Mouse (Mus musculus) kidney, embryonic 15.5 days (tissue): ENCODE data around the gene Lrrc51. TPM values are rescaled to one million over a fixed set of nuclear protein-coding genes. Genes with fewer than 3 reads are reported as not detected.

Source experiments
- ATAC-seq: fragments of 200-750 bp; cut with Nextera tagmentation; replicated peaks from 2 replicates; pipeline ENCODE4 v1.8.0; 2017; ENCODE audit warnings: moderate TSS enrichment; ENCODE audit not compliant: low FRiP score
- H3K27ac ChIP-seq: fragments of 300-500 bp; sonication (generic); 2 replicates; pipeline ENCODE4 v1.5.1; 2015; ENCODE audit warnings: mild to moderate bottlenecking, inconsistent platforms
- H3K27me3 ChIP-seq: fragments of 300-500 bp; sonication (generic); 2 replicates; pipeline ENCODE4 v1.6.1; 2015; ENCODE audit warnings: inconsistent platforms
- H3K36me3 ChIP-seq: fragments of 300-500 bp; sonication (generic); 2 replicates; pipeline ENCODE4 v1.6.1; 2015; ENCODE audit warnings: inconsistent platforms
- H3K4me1 ChIP-seq: fragments of 300-500 bp; sonication (generic); 2 replicates; pipeline ENCODE4 v1.6.1; 2015; ENCODE audit warnings: inconsistent platforms
- H3K4me2 ChIP-seq: fragments of 300-500 bp; sonication (generic); 2 replicates; pipeline ENCODE4 v1.6.1; 2015; ENCODE audit warnings: moderate library complexity, mild to moderate bottlenecking, inconsistent platforms
- H3K4me3 ChIP-seq: fragments of 300-500 bp; sonication (generic); replicated peaks from 2 replicates; pipeline ENCODE4 v1.5.1; 2015; ENCODE audit warnings: mild to moderate bottlenecking, inconsistent platforms
- H3K9ac ChIP-seq: fragments of 300-500 bp; sonication (generic); 2 replicates; pipeline ENCODE4 v1.6.1; 2015; ENCODE audit warnings: mild to moderate bottlenecking, inconsistent platforms
- H3K9me3 ChIP-seq: fragments of 300-500 bp; sonication (generic); replicated peaks from 2 replicates; pipeline ENCODE4 v1.6.1; 2016; ENCODE audit warnings: inconsistent platforms
- WGBS: fragments of 180-500 bp; shearing (Covaris S2); methylation state at CpG from one replicate; pipeline ENCODE4 v1.1.7; 2015; ENCODE audit warnings: mixed read lengths; 5-methylcytosine and 5-hydroxymethylcytosine counted together
- polyA plus RNA-seq: library from polyadenylated mRNA; unstranded; fragments of >200 nt; fragmentation: Nextera tagmentation; extraction: Ambion mirVana; gene quantifications from 2 replicates; pipeline ENCODE4 v1.2.1, GENCODE M21; 2015

Gene Lrrc51
- polyA plus RNA-seq: 9.2 and 9.9 TPM in 2 replicates

DNA sequence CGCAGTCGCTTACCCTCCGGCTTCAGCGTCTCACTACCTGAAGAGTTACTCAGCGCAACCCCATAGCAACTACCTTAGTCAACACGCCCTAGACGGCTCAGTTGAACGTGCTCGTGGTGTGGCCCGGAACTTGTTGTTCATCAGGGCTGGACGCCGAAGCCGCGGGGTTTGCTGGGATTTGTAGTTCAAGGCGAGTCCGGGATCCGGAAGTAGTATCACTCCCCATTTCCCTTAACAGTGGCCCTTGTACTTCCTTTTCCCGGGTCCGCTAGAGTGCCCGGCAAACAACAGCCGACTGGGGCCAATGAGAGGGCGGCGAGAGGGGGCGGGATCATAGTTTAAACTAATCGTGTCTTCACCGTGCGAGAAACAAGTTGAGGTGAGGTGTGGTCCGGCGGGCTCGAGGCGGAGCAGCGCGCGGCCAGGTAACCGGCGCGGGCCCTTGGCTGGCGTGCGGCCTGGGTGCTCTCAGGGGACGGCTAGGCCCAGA is at the start of gene Lrrc51, which contains the start of gene Numa1:
TSS of gene Lrrc51 (minus strand) at position 145 of the 490 bp plus-strand sequence.
TSS of gene Numa1 (plus strand) at position 361 of the 490 bp plus-strand sequence.
- peak within 1 kb of the TSS; percentile 83 for H3K27ac ChIP-seq
- peaks cover 24% of the 10 kb centered on the region for H3K4me1 ChIP-seq
- peak; percentile 99 for ATAC-seq
- 0 out of 2 replicates have a peak, but pooled peaks cover 7% of the 10 kb centered on the region for H3K36me3 ChIP-seq
- no peaks in the 10 kb centered on the region for H3K27me3 ChIP-seq
- peak within 1 kb of the TSS; percentile 71 for H3K4me2 ChIP-seq
- H3K9ac ChIP-seq: peak within 1 kb of the TSS; percentile 84
- H3K9me3 ChIP-seq: no peaks in the 10 kb centered on the region
- peak within 1 kb of the TSS; percentile 81 for H3K4me3 ChIP-seq
- under 1% methylated on average over 40 of the region's 40 CpGs for WGBS

- H3K27me3 ChIP-seq: no peaks in the 10 kb centered on the region
- H3K4me1 ChIP-seq: 0 out of 2 replicates have a peak, but pooled peaks cover 7% of the 10 kb centered on the region
- WGBS: 71% methylated on average over 1 of the region's 1 CpGs
- H3K9ac ChIP-seq: no peak overlapping the region
- no peak for ATAC-seq
- no peak overlapping the region for H3K4me3 ChIP-seq
- peaks cover 53% of the 10 kb centered on the region for H3K36me3 ChIP-seq
- no peak overlapping the region for H3K4me2 ChIP-seq
- H3K9me3 ChIP-seq: no peaks in the 10 kb centered on the region
- no peak overlapping the region for H3K27ac ChIP-seq
Observed at GRCm38 (mm10) chr7:101982735-101983134, 49.0 kb upstream of the Lrrc51 start.

- Histone ChIP-seq H3K27ac (no peak overlapping the region), H3K36me3 (peaks cover 18% of the 10 kb centered on the region), H3K4me3 (no peak overlapping the region), H3K9me3 (no peaks in the 10 kb centered on the region), H3K4me2 (no peak overlapping the region), H3K9ac (no peak overlapping the region), H3K27me3 (no peaks in the 10 kb centered on the region), H3K4me1 (peaks cover 39% of the 10 kb centered on the region)
- WGBS: 29% methylated on average over 2 of the region's 2 CpGs
- ATAC-seq: no peak
Observed at GRCm38 (mm10) chr7:101974505-101974904, 40.8 kb upstream of the Lrrc51 start.

GRCm38 (mm10) chr7:101973730-101974129 is 40.0 kb upstream of the Lrrc51 start:
- H3K4me1 ChIP-seq: peaks cover 45% of the 10 kb centered on the region
- H3K4me3 ChIP-seq: no peak overlapping the region
- WGBS: 52% methylated on average over 3 of the region's 3 CpGs
- no peak overlapping the region for H3K9ac ChIP-seq
- H3K27ac ChIP-seq: no peak overlapping the region
- no peaks in the 10 kb centered on the region for H3K9me3 ChIP-seq
- no peak overlapping the region for H3K4me2 ChIP-seq
- ATAC-seq: no peak
- no peaks in the 10 kb centered on the region for H3K27me3 ChIP-seq
- peaks cover 15% of the 10 kb centered on the region for H3K36me3 ChIP-seq

GRCm38 (mm10) chr7:101971721-101972120 is 38.0 kb upstream of the Lrrc51 start:
- H3K9me3 ChIP-seq: no peaks in the 10 kb centered on the region
- peak overlapping the region; percentile 56 for H3K9ac ChIP-seq
- peak overlapping the region; percentile 54 for H3K4me3 ChIP-seq
- 45% methylated on average over 2 of the region's 2 CpGs for WGBS
- H3K36me3 ChIP-seq: peaks cover 6% of the 10 kb centered on the region
- no peaks in the 10 kb centered on the region for H3K27me3 ChIP-seq
- ATAC-seq: no peak
- peak overlapping the region; percentile 96 for H3K27ac ChIP-seq
- peak overlapping the region; percentile 84 for H3K4me2 ChIP-seq
- H3K4me1 ChIP-seq: peaks cover 54% of the 10 kb centered on the region

GRCm38 (mm10) chr7:101970821-101971461 is 37.2 kb upstream of the Lrrc51 start:
- 5% methylated on average over 19 of the region's 19 CpGs for WGBS
- ATAC-seq: peak; percentile 65

DNA sequence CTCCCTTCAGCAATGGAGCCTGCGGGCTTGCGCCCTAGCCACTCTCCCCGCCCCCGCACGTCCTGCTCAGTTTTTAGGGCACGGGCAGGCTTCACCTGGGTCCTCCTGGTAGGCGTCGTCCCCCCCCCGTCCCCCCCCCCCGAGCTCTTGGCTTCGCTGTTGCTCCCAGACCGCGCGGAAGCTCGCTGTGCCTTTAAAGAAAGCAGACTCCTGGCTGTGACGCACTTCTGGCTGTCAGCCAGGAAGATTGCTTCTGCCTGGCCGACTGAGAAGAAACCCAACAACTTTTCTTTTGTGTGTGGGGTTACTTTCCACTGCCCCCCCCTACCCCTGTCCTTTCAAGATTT is 36.7 kb upstream of the Lrrc51 start:
- Histone ChIP-seq H3K9ac (peak overlapping the region; percentile 56), H3K36me3 (no peaks in the 10 kb centered on the region), H3K27ac (peak overlapping the region; percentile 96), H3K4me3 (peak overlapping the region; percentile 54), H3K4me2 (peak overlapping the region; percentile 84), H3K9me3 (no peaks in the 10 kb centered on the region), H3K4me1 (peaks cover 57% of the 10 kb centered on the region), H3K27me3 (no peaks in the 10 kb centered on the region)
- under 1% methylated on average over 17 of the region's 17 CpGs for WGBS
- peak; percentile 79 for ATAC-seq

More at GRCm38 (mm10) chr7:101970821-101971461, 37.2 kb upstream of the Lrrc51 start:
- Histone ChIP-seq H3K27ac (peak overlapping the region; percentile 96), H3K9me3 (no peaks in the 10 kb centered on the region), H3K36me3 (peaks cover under 1% of the 10 kb centered on the region; the same call in 1 of the 2 replicates), H3K4me2 (peak overlapping the region; percentile 84), H3K4me1 (peaks cover 54% of the 10 kb centered on the region), H3K9ac (peak overlapping the region; percentile 56), H3K27me3 (no peaks in the 10 kb centered on the region), H3K4me3 (peak overlapping the region; percentile 54)

GRCm38 (mm10) chr7:101969694-101970428 is 36.2 kb upstream of the Lrrc51 start:
- H3K4me1 ChIP-seq: peaks cover 60% of the 10 kb centered on the region
- WGBS: under 1% methylated on average over 51 of the region's 53 CpGs
- H3K36me3 ChIP-seq: no peaks in the 10 kb centered on the region
- peak overlapping the region; percentile 84 for H3K4me2 ChIP-seq
- no peaks in the 10 kb centered on the region for H3K27me3 ChIP-seq
- peak overlapping the region; percentile 96 for H3K27ac ChIP-seq
- peak overlapping the region; percentile 54 for H3K4me3 ChIP-seq
- peak overlapping the region; percentile 56 for H3K9ac ChIP-seq
- ATAC-seq: peak; percentile 96
- no peaks in the 10 kb centered on the region for H3K9me3 ChIP-seq

DNA sequence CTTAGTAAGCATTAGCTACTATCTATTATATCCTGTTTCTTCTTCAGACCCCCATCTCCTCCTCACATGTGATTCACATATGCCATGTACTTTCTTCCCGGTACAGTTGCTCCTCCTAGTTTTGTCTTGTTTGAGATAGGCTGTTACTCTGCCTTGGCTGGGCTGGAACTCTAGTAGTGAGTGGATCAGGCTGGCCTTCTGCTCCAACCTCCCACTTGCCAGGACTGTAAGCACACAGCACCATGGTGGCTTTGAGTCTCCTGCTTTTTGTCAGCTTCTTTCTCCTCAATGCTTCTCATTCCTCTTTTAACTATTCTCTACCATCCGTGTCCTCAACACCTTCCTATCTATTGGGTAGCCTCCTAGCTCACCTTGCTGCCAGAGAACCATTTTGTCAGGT is 35.1 kb upstream of the Lrrc51 start:
- no peaks in the 10 kb centered on the region for H3K36me3 ChIP-seq
- peaks cover 49% of the 10 kb centered on the region for H3K4me1 ChIP-seq
- no peak overlapping the region for H3K4me3 ChIP-seq
- peak overlapping the region; percentile 56; the same call in 1 of the 2 replicates for H3K9ac ChIP-seq
- H3K27ac ChIP-seq: peak overlapping the region; percentile 96
- no peaks in the 10 kb centered on the region for H3K9me3 ChIP-seq
- 76% methylated on average over 2 of the region's 2 CpGs for WGBS
- H3K4me2 ChIP-seq: peak overlapping the region; percentile 84
- no peaks in the 10 kb centered on the region for H3K27me3 ChIP-seq
- ATAC-seq: no peak

GRCm38 (mm10) chr7:101967256-101967655 is 33.6 kb upstream of the Lrrc51 start:
- WGBS: 89% methylated on average over 1 of the region's 1 CpGs
- Histone ChIP-seq H3K4me1 (peaks cover 34% of the 10 kb centered on the region), H3K27ac (no peak overlapping the region), H3K9ac (no peak overlapping the region), H3K4me3 (no peak overlapping the region), H3K4me2 (no peak overlapping the region), H3K36me3 (no peaks in the 10 kb centered on the region), H3K27me3 (no peaks in the 10 kb centered on the region), H3K9me3 (no peaks in the 10 kb centered on the region)
- ATAC-seq: no peak

- H3K9ac ChIP-seq: no peak overlapping the region
- 43% methylated on average over 2 of the region's 2 CpGs for WGBS
- H3K27me3 ChIP-seq: no peaks in the 10 kb centered on the region
- no peaks in the 10 kb centered on the region for H3K36me3 ChIP-seq
- no peak overlapping the region for H3K27ac ChIP-seq
- peaks cover 23% of the 10 kb centered on the region for H3K4me1 ChIP-seq
- no peak overlapping the region for H3K4me3 ChIP-seq
- H3K4me2 ChIP-seq: no peak overlapping the region
- H3K9me3 ChIP-seq: no peaks in the 10 kb centered on the region
- no peak for ATAC-seq
Observed at GRCm38 (mm10) chr7:101965606-101966005, 31.9 kb upstream of the Lrrc51 start.

GRCm38 (mm10) chr7:101964551-101964950 is 30.9 kb upstream of the Lrrc51 start:
- Histone ChIP-seq H3K4me2 (no peak overlapping the region), H3K27ac (peak overlapping the region; percentile 7; the same call in 1 of the 2 replicates), H3K4me3 (no peak overlapping the region), H3K9me3 (no peaks in the 10 kb centered on the region), H3K9ac (no peak overlapping the region), H3K4me1 (peaks cover 22% of the 10 kb centered on the region), H3K27me3 (no peaks in the 10 kb centered on the region), H3K36me3 (no peaks in the 10 kb centered on the region)
- 85% methylated on average over 4 of the region's 4 CpGs for WGBS
- 0 out of 2 replicates have a peak, but pooled peaks have one; percentile 14 for ATAC-seq
